Mouse (Mus musculus): Measurements from ENCODE around the gene Kbtbd12.
A peak's percentile ranks its signal among the peaks of the same experiment; 100 is the strongest.

Kbtbd12 gene

DNA sequence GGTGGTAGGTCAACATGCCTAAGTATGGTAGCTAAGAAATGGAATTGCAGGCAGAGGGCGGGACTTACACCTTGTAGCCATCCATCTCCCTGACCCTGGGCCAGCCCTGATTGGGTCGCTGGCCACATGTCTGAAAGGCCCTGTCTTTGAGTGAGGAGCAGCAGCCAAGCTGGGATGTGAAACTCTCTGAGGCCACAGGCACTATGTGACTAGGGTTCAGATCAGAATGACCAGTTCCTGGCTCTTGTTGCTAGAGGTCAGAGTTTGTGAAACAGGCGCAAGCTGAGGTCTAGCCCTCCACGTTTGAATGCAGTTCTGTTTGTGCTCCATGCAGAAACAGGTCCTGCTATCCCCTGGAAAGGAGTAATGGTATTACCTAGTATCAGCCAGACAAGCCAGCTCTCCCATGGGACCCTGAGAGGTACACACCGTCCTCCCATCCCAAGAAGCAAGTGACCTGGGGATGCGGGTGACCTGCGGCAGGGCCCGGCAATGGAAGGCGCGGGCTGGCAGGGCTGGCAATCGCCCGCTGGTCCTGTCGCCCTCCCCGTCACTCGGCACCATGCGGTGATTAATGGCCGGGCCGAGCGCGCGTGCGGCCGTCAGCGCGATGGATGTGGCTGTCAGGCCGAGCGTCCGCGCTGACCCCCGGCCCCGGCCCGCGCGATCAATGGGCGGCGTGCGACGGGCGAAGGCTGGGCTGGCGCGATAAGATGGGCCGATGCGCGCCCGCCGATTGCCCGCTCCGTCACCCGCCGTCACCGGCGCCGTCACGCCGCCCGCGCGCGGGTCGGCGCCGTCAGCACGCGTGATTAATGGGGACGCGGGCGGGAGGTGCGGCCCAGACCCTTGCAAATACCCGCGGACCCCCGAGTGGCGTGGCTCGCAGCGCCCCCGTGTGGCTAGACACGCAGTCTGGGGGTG is 138.0 kb downstream of the Kbtbd12 start:
- DNase-seq = peak in 1 of 2 experiments; percentile 73

Measured in kidney, postnatal 36 days (tissue).